Mouse (Mus musculus) brain, embryonic 14.5 days (tissue): ENCODE measurements around the gene Zzz3.

Experiments used
- CTCF ChIP-seq: fragments of 200-500 bp; IDR thresholded peaks from 2 replicates; pipeline ENCODE4 v1.5.1; 2012; ENCODE audit warnings: inconsistent platforms, mild to moderate bottlenecking, moderate library complexity, borderline replicate concordance; ENCODE audit not compliant: insufficient read depth, insufficient read length; ENCODE audit errors: extremely low read depth
- POLR2A ChIP-seq: fragments of 200-500 bp; IDR thresholded peaks from 2 replicates; pipeline ENCODE4 v1.6.1; 2012; ENCODE audit warnings: mild to moderate bottlenecking, inconsistent platforms, borderline replicate concordance; ENCODE audit not compliant: poor library complexity, insufficient read depth, insufficient read length, severe bottlenecking; ENCODE audit errors: extremely low read depth

GRCm38 (mm10) chr3:152401964-152402670, 6.8 kb downstream of the Zzz3 start:
- TF ChIP-seq CTCF, result no peak
- TF ChIP-seq POLR2A, result no peak
